ENCODE assay signal across 8 mouse cellular contexts in the genomic region with DNA sequence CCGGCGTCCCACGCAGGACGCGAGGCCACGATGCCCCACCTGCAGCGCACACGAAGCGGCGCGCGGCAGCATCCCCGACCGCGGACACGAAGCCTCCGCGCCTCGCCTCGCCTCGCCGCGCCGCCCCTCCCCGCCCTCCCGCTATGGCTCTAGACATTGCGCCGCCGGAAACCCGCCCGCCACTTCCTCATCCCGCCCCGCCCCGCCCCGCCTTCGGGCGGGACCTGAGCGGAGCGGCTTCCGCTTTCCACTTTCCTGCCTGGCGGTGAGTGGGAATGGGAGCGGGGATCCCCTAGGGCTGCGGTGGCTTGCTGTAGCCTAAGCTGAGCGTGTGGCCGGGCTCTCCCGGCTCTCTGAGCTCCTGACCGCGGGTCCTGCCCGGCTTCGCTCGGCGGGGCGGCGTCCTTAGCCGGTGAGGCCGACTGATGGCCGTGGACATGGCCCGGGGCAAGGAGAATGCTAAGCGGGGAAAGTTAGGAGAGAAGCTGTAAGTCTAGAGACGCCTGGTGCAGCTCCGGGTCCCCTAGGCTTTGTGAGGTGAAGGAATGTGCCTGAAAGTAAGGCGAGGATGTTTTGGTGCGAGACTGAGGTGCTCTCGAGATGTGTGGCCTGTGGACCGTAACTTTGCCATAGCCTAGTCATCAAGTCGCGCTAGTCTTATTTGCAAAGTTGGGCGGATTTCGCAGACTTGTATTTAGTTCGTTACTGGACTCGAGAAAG. TPM values are rescaled to one million over a fixed set of nuclear protein-coding genes. Genes with fewer than 3 reads are reported as not detected.
DNase-seq lines count a peak whose midpoint lies in the region; ATAC-seq and TF ChIP-seq lines count a peak whose summit lies in the region.

TSS of gene Smim15 (plus strand) at position 225 of the 720 bp plus-strand sequence.

- peaks cover 20% of the 10 kb centered on the region for H3K4me1 ChIP-seq in embryonic facial prominence, embryonic 13.5 days
- H3K4me1 ChIP-seq in kidney, adult 2 months (ENCODE audit: control insufficient read depth, insufficient read depth, low read length), result peaks cover 13% of the 10 kb centered on the region
- peaks cover 10% of the 10 kb centered on the region; the same call in 1 of the 2 replicates for H3K4me1 ChIP-seq in limb, embryonic 11.5 days (ENCODE audit: control insufficient read depth, insufficient read depth, low read length)
- H3K4me1 ChIP-seq in midbrain, embryonic 13.5 days (replicated peaks), result peaks cover 38% of the 10 kb centered on the region
- H3K4me1 ChIP-seq in small intestine, adult 2 months (ENCODE audit: control insufficient read depth, insufficient read depth, insufficient read length, low read length), result peaks cover 4% of the 10 kb centered on the region

- no peaks in the 10 kb centered on the region for H3K27me3 ChIP-seq in embryonic facial prominence, embryonic 13.5 days
- H3K27me3 ChIP-seq in kidney, adult 2 months (replicated peaks; ENCODE audit: control insufficient read depth, insufficient read depth, low read length), result no peaks in the 10 kb centered on the region
- no peaks in the 10 kb centered on the region for H3K27me3 ChIP-seq in limb, embryonic 11.5 days (ENCODE audit: control insufficient read depth, insufficient read depth, low read length)
- peaks cover 6% of the 10 kb centered on the region; the same call in 1 of the 2 replicates for H3K27me3 ChIP-seq in midbrain, embryonic 13.5 days
- H3K27me3 ChIP-seq in small intestine, adult 2 months (ENCODE audit: control insufficient read depth, insufficient read depth, low read length), result no peaks in the 10 kb centered on the region

- peak within 1 kb of the TSS; percentile 99 for H3K9ac ChIP-seq in embryonic facial prominence, embryonic 13.5 days
- peak within 1 kb of the TSS; percentile 97 for H3K9ac ChIP-seq in limb, embryonic 11.5 days (ENCODE audit: low read length)
- H3K9ac ChIP-seq in midbrain, embryonic 13.5 days (replicated peaks), result peak within 1 kb of the TSS; percentile 82

- peak; percentile 93 for ATAC-seq in embryonic facial prominence, embryonic 13.5 days (ENCODE audit: insufficient number of reproducible peaks, insufficient read depth, low FRiP score, low TSS enrichment, low read depth)
- peak; percentile 98 for ATAC-seq in limb, embryonic 11.5 days (ENCODE audit: insufficient number of reproducible peaks, low FRiP score, low TSS enrichment, low read depth)
- peak; percentile 98 for ATAC-seq in midbrain, embryonic 13.5 days

- peaks cover 12% of the 10 kb centered on the region for H3K36me3 ChIP-seq in embryonic facial prominence, embryonic 13.5 days
- no peaks in the 10 kb centered on the region for H3K36me3 ChIP-seq in kidney, adult 2 months (ENCODE audit: control insufficient read depth, insufficient read depth, low read length)
- H3K36me3 ChIP-seq in limb, embryonic 11.5 days (ENCODE audit: control insufficient read depth, insufficient read depth, low read length), result no peaks in the 10 kb centered on the region
- H3K36me3 ChIP-seq in midbrain, embryonic 13.5 days, result peaks cover 9% of the 10 kb centered on the region; the same call in 1 of the 2 replicates
- peaks cover 16% of the 10 kb centered on the region for H3K36me3 ChIP-seq in small intestine, adult 2 months (ENCODE audit: control insufficient read depth, insufficient read depth, low read length)

- TF ChIP-seq POLR2A in kidney, adult 2 months (IDR thresholded peaks at IDR 0.05; ENCODE audit: low read depth, low read length), result peak; percentile 8
- TF ChIP-seq POLR2A in small intestine, adult 2 months (IDR thresholded peaks at IDR 0.05; ENCODE audit: low read depth, low read length), result peak; percentile 91

- H3K4me3 ChIP-seq in embryonic facial prominence, embryonic 13.5 days, result peak within 1 kb of the TSS; percentile 90
- H3K4me3 ChIP-seq in kidney, adult 2 months (ENCODE audit: insufficient read depth, low read depth, low read length), result peak within 1 kb of the TSS; percentile 89
- peak within 1 kb of the TSS; percentile 92 for H3K4me3 ChIP-seq in limb, embryonic 11.5 days (ENCODE audit: low read depth, low read length)
- peak within 1 kb of the TSS; percentile 63 for H3K4me3 ChIP-seq in midbrain, embryonic 13.5 days (replicated peaks)
- peak within 1 kb of the TSS; percentile 98 for H3K4me3 ChIP-seq in small intestine, adult 2 months (ENCODE audit: low read depth, low read length)

- DNase-seq in 416B (ENCODE audit: low read depth), result peak; percentile 82
- peak; percentile 69 to 81 for DNase-seq in adrenal gland, postnatal 4 days (ENCODE audit: low spot score in 2 of 2)
- peak; percentile 93 for DNase-seq in heart, adult 18-20 months
- peak; percentile 94 for DNase-seq in kidney, adult 2 months
- peak; percentile 93 for DNase-seq in limb, embryonic 11.5 days (ENCODE audit: low spot score)

- peak within 1 kb of the TSS; percentile 60 for H3K4me2 ChIP-seq in embryonic facial prominence, embryonic 13.5 days
- peak within 1 kb of the TSS; percentile 64 for H3K4me2 ChIP-seq in limb, embryonic 11.5 days (ENCODE audit: low read depth, severe bottlenecking)
- H3K4me2 ChIP-seq in midbrain, embryonic 13.5 days (replicated peaks), result peak within 1 kb of the TSS; percentile 65

- no peaks in the 10 kb centered on the region for H3K9me3 ChIP-seq in embryonic facial prominence, embryonic 13.5 days
- no peaks in the 10 kb centered on the region for H3K9me3 ChIP-seq in limb, embryonic 11.5 days (ENCODE audit: control insufficient read depth, low read length)
- no peaks in the 10 kb centered on the region for H3K9me3 ChIP-seq in midbrain, embryonic 13.5 days

- H3K27ac ChIP-seq in embryonic facial prominence, embryonic 13.5 days, result peak within 1 kb of the TSS; percentile 96
- peak within 1 kb of the TSS; percentile 100 for H3K27ac ChIP-seq in kidney, adult 2 months (ENCODE audit: insufficient read depth, low read depth, low read length)
- peak within 1 kb of the TSS; percentile 91 for H3K27ac ChIP-seq in limb, embryonic 11.5 days (replicated peaks; ENCODE audit: low read depth, low read length)
- peak within 1 kb of the TSS; percentile 81 for H3K27ac ChIP-seq in midbrain, embryonic 13.5 days
- peak within 1 kb of the TSS; percentile 88 for H3K27ac ChIP-seq in small intestine, adult 2 months (ENCODE audit: insufficient read depth, low read depth, low read length)

- TF ChIP-seq CTCF in kidney, adult 2 months (conservative IDR thresholded peaks at IDR 0.05; ENCODE audit: insufficient read depth, insufficient read length, low read depth, low read length), result no peak
- TF ChIP-seq CTCF in small intestine, adult 2 months (IDR thresholded peaks at IDR 0.05; ENCODE audit: extremely low read depth, insufficient read length, insufficient replicate concordance, low read depth, low read length), result no peak

- under 1% methylated on average over 71 of the region's 71 CpGs for WGBS in embryonic facial prominence, embryonic 13.5 days
- WGBS in kidney, adult 2 months, result under 1% methylated on average over 64 of the region's 71 CpGs
- WGBS in limb, embryonic 11.5 days, result under 1% methylated on average over 67 of the region's 71 CpGs
- under 1% methylated on average over 71 of the region's 71 CpGs for WGBS in midbrain, embryonic 13.5 days
- under 1% methylated on average over 70 of the region's 71 CpGs for WGBS in small intestine, adult 2 months

RNA-seq across cellular contexts. Expression of gene Smim15, which starts in this region (rescaled TPM):
- 10 to 100 TPM; 40.9 to 45.2 TPM for total RNA-seq in adrenal gland, postnatal 4 days (2021)
- polyA plus RNA-seq in embryonic facial prominence, embryonic 13.5 days (2015; fragmentation: Nextera tagmentation; extraction: Ambion mirVana), result 50.8 and 57.3 TPM in 2 replicates
- total RNA-seq in heart, adult 18-20 months (2021), result 10 to 100 TPM; 23.1 to 24.9 TPM
- polyA plus RNA-seq in kidney, adult 2 months (2012; rRNA removed), result 7.9 and 12.5 TPM in 2 replicates
- polyA plus RNA-seq in limb, embryonic 11.5 days (2014; fragmentation: Nextera tagmentation; extraction: Ambion mirVana), result 59.2 and 61.9 TPM in 2 replicates
- 41.2 and 41.4 TPM in 2 replicates for polyA plus RNA-seq in midbrain, embryonic 13.5 days (2015; fragmentation: Nextera tagmentation; extraction: Ambion mirVana)
- 1.7 and 3.3 TPM in 2 replicates for polyA plus RNA-seq in small intestine, adult 2 months (2012; rRNA removed)

Comparison
In these comparisons a context has a peak if more than half of its experiments do, and no peak if none do; other contexts are left out.
1. Peak in every context shown above with its lines: DNase-seq, ATAC-seq, H3K4me3 ChIP-seq and H3K27ac ChIP-seq.